Mouse (Mus musculus) liver, embryonic 14.5 days (tissue): ENCODE data around the gene Siglecf.

ENCODE experiments used
- CTCF ChIP-seq: IDR thresholded peaks from 2 replicates; pipeline ENCODE4 v1.5.1; 2016; ENCODE audit warnings: antibody characterized with exemption, low read depth, control low read depth
- EP300 ChIP-seq: IDR thresholded peaks from 2 replicates; pipeline ENCODE4 v1.6.1; 2016; ENCODE audit warnings: antibody characterized with exemption, low read depth

DNA sequence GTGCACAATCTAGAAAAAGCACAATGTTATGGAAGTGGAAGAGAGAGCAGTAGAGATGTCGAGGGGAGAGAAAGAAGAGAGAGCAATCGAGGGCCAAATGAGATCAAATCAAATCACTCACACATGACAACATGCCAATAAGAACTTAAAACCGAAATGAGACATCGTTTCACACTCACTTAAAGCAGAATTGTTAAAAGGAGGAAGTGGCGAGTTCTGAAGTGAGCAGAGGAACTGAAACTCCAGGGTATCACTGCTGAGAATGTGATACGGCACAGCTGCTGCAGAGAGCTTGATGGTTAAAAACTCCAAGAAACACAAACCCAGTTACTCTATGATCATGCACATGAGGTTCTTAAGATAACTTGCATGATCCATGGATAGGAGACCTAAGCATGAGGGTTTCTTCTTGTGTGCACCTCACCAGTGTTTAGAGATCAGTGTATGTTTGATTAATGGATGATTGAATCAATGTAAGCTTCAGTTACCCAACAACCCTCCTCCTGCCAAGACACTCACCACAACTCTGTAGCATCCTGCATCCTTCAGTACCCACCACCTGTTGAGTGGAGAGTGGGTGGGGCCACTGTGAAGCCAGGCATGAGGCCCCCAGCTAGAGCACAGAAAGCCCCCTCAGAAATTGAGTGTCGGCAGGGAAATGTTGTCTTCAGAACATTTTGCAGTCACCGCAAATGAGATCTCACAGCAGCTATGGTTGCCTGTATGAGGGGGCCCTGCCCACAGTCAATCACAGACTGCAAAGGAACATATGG lies 41.4 kb downstream of the Siglecf start:
- TF ChIP-seq CTCF (no peak), EP300 (no peak)
